Mouse (Mus musculus) left cerebral cortex, adult 9 months (tissue): ENCODE measurements around the gene Slc25a18.

Source experiments
- DNase-seq, 2 experiments: peaks; one replicate each; pipeline ENCODE4 v3.0.0; 2022; ENCODE audit warnings: low spot score in 2 of 2

Gene Slc25a18

GRCm38 (mm10) chr6:120773149-120773628 is at the start of gene Slc25a18:
TSS of gene Slc25a18 (plus strand) at chr6:120773578.
- peak in 1 of 2 experiments; percentile 39 for DNase-seq

- DNase-seq, result no peak
Observed at GRCm38 (mm10) chr6:120725986-120726385, 47.4 kb upstream of the Slc25a18 start.

GRCm38 (mm10) chr6:120736011-120736410 is 37.4 kb upstream of the Slc25a18 start:
- no peak for DNase-seq

- DNase-seq, result peak; percentile 5 to 34
Observed at GRCm38 (mm10) chr6:120736566-120736965, 36.8 kb upstream of the Slc25a18 start.

- DNase-seq, result no peak
Observed at GRCm38 (mm10) chr6:120743130-120743529, 30.2 kb upstream of the Slc25a18 start.

GRCm38 (mm10) chr6:120744266-120744665 is 29.1 kb upstream of the Slc25a18 start:
- no peak for DNase-seq

GRCm38 (mm10) chr6:120746416-120746815 is 27.0 kb upstream of the Slc25a18 start:
- no peak for DNase-seq

GRCm38 (mm10) chr6:120761151-120761550 is 12.2 kb upstream of the Slc25a18 start:
- DNase-seq, result no peak

GRCm38 (mm10) chr6:120769972-120770371 is 3.4 kb upstream of the Slc25a18 start:
- DNase-seq, result no peak

- DNase-seq, result no peak
Observed at GRCm38 (mm10) chr6:120771366-120771765, 2.0 kb upstream of the Slc25a18 start.

- no peak for DNase-seq
Observed at GRCm38 (mm10) chr6:120772025-120772424, 1.4 kb upstream of the Slc25a18 start.

- no peak for DNase-seq
Observed at GRCm38 (mm10) chr6:120773763-120774162, 385 bp downstream of the Slc25a18 start.

- DNase-seq, result no peak
Observed at GRCm38 (mm10) chr6:120776286-120776685, 2.9 kb downstream of the Slc25a18 start.

GRCm38 (mm10) chr6:120777533-120777932 is 4.2 kb downstream of the Slc25a18 start:
- DNase-seq, result no peak

- DNase-seq, result no peak
Observed at GRCm38 (mm10) chr6:120778226-120778625, 4.8 kb downstream of the Slc25a18 start.

- no peak for DNase-seq
Observed at GRCm38 (mm10) chr6:120782948-120783347, 9.6 kb downstream of the Slc25a18 start.

GRCm38 (mm10) chr6:120784351-120784750 is 11.0 kb downstream of the Slc25a18 start:
- DNase-seq, result no peak

GRCm38 (mm10) chr6:120788068-120788607 is 14.8 kb downstream of the Slc25a18 start:
- no peak for DNase-seq

- DNase-seq, result no peak
Observed at GRCm38 (mm10) chr6:120788904-120789303, 15.5 kb downstream of the Slc25a18 start.

GRCm38 (mm10) chr6:120790153-120790552 is 16.8 kb downstream of the Slc25a18 start:
- DNase-seq, result no peak

GRCm38 (mm10) chr6:120790717-120791116 is 17.3 kb downstream of the Slc25a18 start:
- DNase-seq, result no peak

- peak in 1 of 2 experiments; percentile 46 for DNase-seq
Observed at GRCm38 (mm10) chr6:120792947-120793346, 19.6 kb downstream of the Slc25a18 start.

- DNase-seq, result no peak
Observed at GRCm38 (mm10) chr6:120795422-120796086, 22.2 kb downstream of the Slc25a18 start.
